Mouse (Mus musculus): Measurements from ENCODE around the gene Osbpl9.

DNA sequence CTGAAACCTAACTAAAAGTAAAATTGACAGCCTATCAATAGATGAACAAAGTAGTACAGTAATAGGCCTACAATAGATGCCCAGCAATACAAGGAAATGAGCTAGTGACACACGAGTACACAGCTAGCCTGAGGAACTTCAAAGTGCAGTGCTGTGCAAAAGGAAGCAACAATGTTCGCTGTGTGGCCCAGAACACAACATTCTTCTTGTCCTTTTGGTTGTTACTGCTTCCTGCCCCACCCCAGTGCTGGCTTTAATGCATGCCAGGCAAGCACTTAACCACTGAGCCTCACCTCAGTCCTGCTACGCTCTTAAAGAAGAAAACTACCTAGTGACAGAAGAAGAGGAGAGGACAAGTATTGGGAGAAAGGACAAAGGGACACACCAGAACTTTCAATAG is 122.4 kb downstream of the Osbpl9 start:
- no peak for TF ChIP-seq POLR2A (IDR thresholded peaks at IDR 0.05; ENCODE audit: insufficient read depth, low read depth, low read length)
- no peak for TF ChIP-seq CTCF (IDR thresholded peaks at IDR 0.05)
